Mouse (Mus musculus) spleen, adult 2 months (tissue): ENCODE measurements around the gene Rybp. TPM values are rescaled to one million over a fixed set of nuclear protein-coding genes. Genes with fewer than 3 reads are reported as not detected.

Experiments used
- DNase-seq, 2 experiments: peaks; one replicate each; pipeline versions ENCODE4 v3.0.0 to v3.0.0-alpha.2; 2012 to 2021; ENCODE audit warnings: low spot score in 2 of 2, low read depth in 1 of 2
- H3K27ac ChIP-seq: fragments of 200-500 bp; 2 replicates; pipeline ENCODE4 v1.5.1; 2012; ENCODE audit warnings: low read length, inconsistent platforms; ENCODE audit not compliant: insufficient read depth
- H3K27me3 ChIP-seq: fragments of 200-500 bp; 2 replicates; pipeline ENCODE4 v1.6.1; 2012; ENCODE audit warnings: mild to moderate bottlenecking, moderate library complexity, low read length, inconsistent platforms; ENCODE audit not compliant: control insufficient read depth, insufficient read depth
- H3K36me3 ChIP-seq: fragments of 200-500 bp; 2 replicates; pipeline ENCODE4 v1.6.1; 2012; ENCODE audit warnings: mild to moderate bottlenecking, low read length, inconsistent platforms; ENCODE audit not compliant: control insufficient read depth, insufficient read depth
- H3K4me1 ChIP-seq: fragments of 200-500 bp; 2 replicates; pipeline ENCODE4 v1.6.1; 2011; ENCODE audit warnings: inconsistent platforms; ENCODE audit not compliant: control insufficient read depth, insufficient read depth, insufficient read length
- H3K4me3 ChIP-seq: fragments of 200-500 bp; 2 replicates; pipeline ENCODE4 v1.5.1; 2011; ENCODE audit warnings: mild to moderate bottlenecking, inconsistent platforms; ENCODE audit not compliant: insufficient read depth, insufficient read length; ENCODE audit errors: extremely low read depth
- CTCF ChIP-seq: fragments of 200-500 bp; IDR thresholded peaks from 2 replicates; pipeline ENCODE4 v1.5.1; 2011; ENCODE audit warnings: mild to moderate bottlenecking, inconsistent platforms; ENCODE audit not compliant: insufficient read depth, insufficient read length, insufficient replicate concordance; ENCODE audit errors: extremely low read depth
- POLR2A ChIP-seq: fragments of 200-500 bp; IDR thresholded peaks from 2 replicates; pipeline ENCODE4 v1.6.1; 2011; ENCODE audit warnings: low read depth, low read length, inconsistent platforms
- WGBS: fragments of 180-500 bp; shearing (Covaris S2); methylation state at CpG from one replicate; pipeline ENCODE4 v1.1.7; 2018; 5-methylcytosine and 5-hydroxymethylcytosine counted together
- polyA plus RNA-seq: library from polyadenylated mRNA; depleted of rRNA; stranded (reverse); fragments of >200 nt; gene quantifications from 2 replicates; pipeline ENCODE4 v1.2.3, GENCODE M21; 2012

The Rybp gene
- polyA plus RNA-seq, 1 experiment, result 12.2 TPM

- Histone ChIP-seq H3K4me3 (no peak overlapping the region), H3K27ac (no peak overlapping the region), H3K36me3 (no peaks in the 10 kb centered on the region), H3K27me3 (no peaks in the 10 kb centered on the region), H3K4me1 (no peaks in the 10 kb centered on the region)
- WGBS, result 91% methylated on average over 10 of the region's 10 CpGs
- DNase-seq, result no peak
- no peak for TF ChIP-seq CTCF
- TF ChIP-seq POLR2A, result no peak
These were observed 63.9 kb downstream of the Rybp start for GRCm38 (mm10) chr6:100223435-100223834.

DNA sequence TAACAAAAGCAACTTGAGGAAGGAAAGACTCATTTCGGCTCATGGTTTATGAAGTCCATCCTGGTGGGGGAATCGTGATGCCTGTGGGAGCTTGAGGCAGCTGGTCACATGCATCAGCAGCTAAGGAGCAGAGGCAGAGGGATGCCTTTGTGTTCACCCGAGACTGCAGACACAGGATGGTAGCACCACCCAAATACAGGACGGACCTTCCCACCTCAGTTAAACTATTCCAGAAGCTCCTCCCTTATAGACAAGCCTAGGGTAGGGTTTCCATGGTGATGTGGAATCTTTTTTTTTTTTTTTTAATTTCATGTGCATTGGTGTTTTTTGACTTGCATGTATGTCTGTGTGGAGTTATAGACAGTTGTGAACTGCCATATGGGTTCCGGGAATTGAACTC lies 64.4 kb downstream of the Rybp start:
- Histone ChIP-seq H3K36me3 (no peaks in the 10 kb centered on the region), H3K27me3 (no peaks in the 10 kb centered on the region), H3K4me3 (no peak overlapping the region), H3K27ac (no peak overlapping the region), H3K4me1 (no peaks in the 10 kb centered on the region)
- TF ChIP-seq POLR2A (no peak), CTCF (no peak)
- 96% methylated on average over 5 of the region's 5 CpGs for WGBS
- DNase-seq, result no peak

- WGBS, result 68% methylated on average over 4 of the region's 4 CpGs
- H3K36me3 ChIP-seq, result no peaks in the 10 kb centered on the region
- no peak for TF ChIP-seq POLR2A
- TF ChIP-seq CTCF, result no peak
- H3K4me3 ChIP-seq, result no peak overlapping the region
- DNase-seq, result no peak
- H3K27ac ChIP-seq, result no peak overlapping the region
- no peaks in the 10 kb centered on the region for H3K4me1 ChIP-seq
- no peaks in the 10 kb centered on the region for H3K27me3 ChIP-seq
These were observed 65.5 kb downstream of the Rybp start for GRCm38 (mm10) chr6:100221803-100222202.

- Histone ChIP-seq H3K4me1 (no peaks in the 10 kb centered on the region; the same call in 1 of the 2 replicates), H3K36me3 (no peaks in the 10 kb centered on the region), H3K27ac (no peak overlapping the region), H3K27me3 (no peaks in the 10 kb centered on the region), H3K4me3 (no peak overlapping the region)
- TF ChIP-seq POLR2A (no peak), CTCF (no peak)
- DNase-seq, result no peak
- 89% methylated on average over 14 of the region's 14 CpGs for WGBS
These were observed 66.2 kb downstream of the Rybp start for GRCm38 (mm10) chr6:100220917-100221560.

GRCm38 (mm10) chr6:100219971-100220370 lies 67.3 kb downstream of the Rybp start:
- Histone ChIP-seq H3K27ac (no peak overlapping the region), H3K4me3 (no peak overlapping the region), H3K4me1 (no peaks in the 10 kb centered on the region; the same call in 1 of the 2 replicates), H3K36me3 (no peaks in the 10 kb centered on the region), H3K27me3 (no peaks in the 10 kb centered on the region)
- TF ChIP-seq CTCF, result no peak
- no peak for TF ChIP-seq POLR2A
- WGBS, result 84% methylated on average over 3 of the region's 3 CpGs
- no peak for DNase-seq

GRCm38 (mm10) chr6:100218541-100219341 lies 68.5 kb downstream of the Rybp start:
- Histone ChIP-seq H3K27ac (no peak overlapping the region), H3K4me3 (no peak overlapping the region), H3K4me1 (no peaks in the 10 kb centered on the region; the same call in 1 of the 2 replicates), H3K36me3 (no peaks in the 10 kb centered on the region), H3K27me3 (no peaks in the 10 kb centered on the region)
- WGBS, result 90% methylated on average over 13 of the region's 13 CpGs
- no peak for DNase-seq
- TF ChIP-seq CTCF (no peak), POLR2A (no peak)

GRCm38 (mm10) chr6:100217507-100217906 lies 69.8 kb downstream of the Rybp start:
- WGBS, result 94% methylated on average over 8 of the region's 8 CpGs
- H3K27ac ChIP-seq, result no peak overlapping the region
- DNase-seq, result no peak
- no peaks in the 10 kb centered on the region for H3K36me3 ChIP-seq
- TF ChIP-seq CTCF (no peak), POLR2A (no peak)
- no peak overlapping the region for H3K4me3 ChIP-seq
- H3K4me1 ChIP-seq, result no peaks in the 10 kb centered on the region; the same call in 1 of the 2 replicates
- H3K27me3 ChIP-seq, result no peaks in the 10 kb centered on the region
